ENCODE assay signal across 8 mouse cellular contexts in genomic region chr11:4697043-4697983, GRCm38 (mm10). TPM values are rescaled to one million over a fixed set of nuclear protein-coding genes. Genes with fewer than 3 reads are reported as not detected.
A peak's percentile ranks its signal among the peaks of the same experiment; 100 is the strongest.
DNase-seq lines count a peak whose midpoint lies in the region; ATAC-seq lines count a peak whose summit lies in the region.

No protein-coding gene starts in this region.

- no peak for ATAC-seq in liver, embryonic 11.5 days (replicated peaks; ENCODE audit: low FRiP score)
- ATAC-seq in embryonic facial prominence, embryonic 14.5 days (ENCODE audit: low read depth), result no peak
- ATAC-seq in liver, embryonic 13.5 days (ENCODE audit: low read depth), result peak; percentile 19; the same call in 1 of the 2 replicates
- ATAC-seq in midbrain, embryonic 11.5 days (ENCODE audit: low FRiP score), result no peak

- H3K36me3 ChIP-seq in liver, embryonic 11.5 days (ENCODE audit: control insufficient read depth, insufficient read depth, low read length), result peaks cover 13% of the 10 kb centered on the region
- H3K36me3 ChIP-seq in embryonic facial prominence, embryonic 14.5 days (ENCODE audit: control insufficient read depth, insufficient read depth, low read length), result peaks cover 13% of the 10 kb centered on the region
- peaks cover 19% of the 10 kb centered on the region for H3K36me3 ChIP-seq in liver, embryonic 13.5 days
- peaks cover 3% of the 10 kb centered on the region; the same call in 1 of the 2 replicates for H3K36me3 ChIP-seq in midbrain, embryonic 11.5 days (ENCODE audit: control insufficient read depth, insufficient read depth, low read length)

- H3K4me3 ChIP-seq in liver, embryonic 11.5 days (ENCODE audit: low read depth, low read length), result no peak overlapping the region
- H3K4me3 ChIP-seq in embryonic facial prominence, embryonic 14.5 days (ENCODE audit: low read depth, low read length), result no peak overlapping the region
- H3K4me3 ChIP-seq in liver, embryonic 13.5 days (replicated peaks), result no peak overlapping the region
- H3K4me3 ChIP-seq in midbrain, embryonic 11.5 days (ENCODE audit: low read depth, low read length), result no peak overlapping the region

- no peak overlapping the region for H3K9ac ChIP-seq in liver, embryonic 11.5 days (ENCODE audit: low read depth, low read length)
- no peak overlapping the region for H3K9ac ChIP-seq in embryonic facial prominence, embryonic 14.5 days (ENCODE audit: low read depth, low read length)
- H3K9ac ChIP-seq in liver, embryonic 13.5 days, result no peak overlapping the region
- no peak overlapping the region for H3K9ac ChIP-seq in midbrain, embryonic 11.5 days (ENCODE audit: low read length)

- H3K27me3 ChIP-seq in liver, embryonic 11.5 days (replicated peaks; ENCODE audit: control insufficient read depth, insufficient read depth, low read length), result no peaks in the 10 kb centered on the region
- no peaks in the 10 kb centered on the region for H3K27me3 ChIP-seq in embryonic facial prominence, embryonic 14.5 days (replicated peaks; ENCODE audit: control insufficient read depth, insufficient read depth, low read length)
- no peaks in the 10 kb centered on the region for H3K27me3 ChIP-seq in liver, embryonic 13.5 days
- no peaks in the 10 kb centered on the region for H3K27me3 ChIP-seq in midbrain, embryonic 11.5 days (ENCODE audit: control insufficient read depth, insufficient read depth, low read length)

- H3K4me1 ChIP-seq in liver, embryonic 11.5 days (replicated peaks; ENCODE audit: control insufficient read depth, insufficient read depth, low read length), result no peaks in the 10 kb centered on the region; the same call in 1 of the 2 replicates
- H3K4me1 ChIP-seq in embryonic facial prominence, embryonic 14.5 days (ENCODE audit: control insufficient read depth, insufficient read depth, low read length), result no peaks in the 10 kb centered on the region
- H3K4me1 ChIP-seq in liver, embryonic 13.5 days (replicated peaks), result peaks cover 8% of the 10 kb centered on the region
- H3K4me1 ChIP-seq in midbrain, embryonic 11.5 days (ENCODE audit: control insufficient read depth, insufficient read depth, low read length), result no peaks in the 10 kb centered on the region

- peak; percentile 39 for DNase-seq in liver
- DNase-seq in liver, embryonic 11.5 days (ENCODE audit: low spot score), result no peak
- DNase-seq in embryonic facial prominence, embryonic 14.5 days (ENCODE audit: low spot score), result peak; percentile 82
- peak; percentile 46 for DNase-seq in kidney, adult 9 months
- DNase-seq in liver, embryonic 13.5 days, result no peak
- peak; percentile 71 for DNase-seq in right cerebral cortex, postnatal 25 days
- DNase-seq in yolk sac, embryonic 10.5 days (ENCODE audit: low spot score), result no peak
- DNase-seq in midbrain, embryonic 11.5 days (ENCODE audit: low spot score, missing footprints), result no peak

- 40% methylated on average over 7 of the region's 7 CpGs for WGBS in liver, embryonic 11.5 days
- WGBS in embryonic facial prominence, embryonic 14.5 days, result 43% methylated on average over 7 of the region's 7 CpGs
- 37% methylated on average over 7 of the region's 7 CpGs for WGBS in liver, embryonic 13.5 days (ENCODE audit: insufficient replicate concordance)
- WGBS in midbrain, embryonic 11.5 days, result 71% methylated on average over 7 of the region's 7 CpGs

- H3K9me3 ChIP-seq in liver, embryonic 11.5 days (ENCODE audit: control insufficient read depth, low read length), result no peaks in the 10 kb centered on the region
- H3K9me3 ChIP-seq in embryonic facial prominence, embryonic 14.5 days (ENCODE audit: control insufficient read depth, low read length), result no peaks in the 10 kb centered on the region
- H3K9me3 ChIP-seq in liver, embryonic 13.5 days (replicated peaks), result 0 out of 2 replicates have a peak, but pooled peaks cover 4% of the 10 kb centered on the region
- no peaks in the 10 kb centered on the region for H3K9me3 ChIP-seq in midbrain, embryonic 11.5 days (ENCODE audit: control insufficient read depth, low read length)

- H3K27ac ChIP-seq in liver, embryonic 11.5 days (ENCODE audit: low read depth, low read length), result no peak overlapping the region; the same call in 1 of the 2 replicates
- no peak overlapping the region for H3K27ac ChIP-seq in embryonic facial prominence, embryonic 14.5 days (replicated peaks; ENCODE audit: low read depth, low read length)
- H3K27ac ChIP-seq in liver, embryonic 13.5 days, result no peak overlapping the region
- no peak overlapping the region for H3K27ac ChIP-seq in midbrain, embryonic 11.5 days (ENCODE audit: low read depth, low read length)

- H3K4me2 ChIP-seq in liver, embryonic 11.5 days, result no peak overlapping the region
- no peak overlapping the region for H3K4me2 ChIP-seq in embryonic facial prominence, embryonic 14.5 days (ENCODE audit: low read depth, low read length)
- H3K4me2 ChIP-seq in liver, embryonic 13.5 days, result no peak overlapping the region
- no peak overlapping the region for H3K4me2 ChIP-seq in midbrain, embryonic 11.5 days

RNA-seq across cellular contexts. Expression of gene Uqcr10, which starts 6.8 kb away (rescaled TPM):
- 823 and 891 TPM in 2 replicates for polyA plus RNA-seq in liver, embryonic 11.5 days (2014; fragmentation: Nextera tagmentation; extraction: Ambion mirVana)
- polyA plus RNA-seq in embryonic facial prominence, embryonic 14.5 days (2014; fragmentation: Nextera tagmentation; extraction: Ambion mirVana), result 722 and 816 TPM in 2 replicates
- polyA plus RNA-seq in liver, embryonic 13.5 days (2015; fragmentation: Nextera tagmentation; extraction: Ambion mirVana), result 687 and 723 TPM in 2 replicates
- 547 and 572 TPM in 2 replicates for polyA plus RNA-seq in midbrain, embryonic 11.5 days (2014; fragmentation: Nextera tagmentation; extraction: Ambion mirVana)

RNA-seq across cellular contexts. Expression of gene Zmat5, which starts 7.2 kb away (rescaled TPM):
- polyA plus RNA-seq in liver, embryonic 11.5 days (2014; fragmentation: Nextera tagmentation; extraction: Ambion mirVana), result 45.1 and 54.6 TPM in 2 replicates
- polyA plus RNA-seq in embryonic facial prominence, embryonic 14.5 days (2014; fragmentation: Nextera tagmentation; extraction: Ambion mirVana), result 51.7 and 52.2 TPM in 2 replicates
- polyA plus RNA-seq in liver, embryonic 13.5 days (2015; fragmentation: Nextera tagmentation; extraction: Ambion mirVana), result 30.2 and 31.0 TPM in 2 replicates
- 74.5 and 85.5 TPM in 2 replicates for polyA plus RNA-seq in midbrain, embryonic 11.5 days (2014; fragmentation: Nextera tagmentation; extraction: Ambion mirVana)

RNA-seq across cellular contexts. Expression of gene Cabp7, which starts 49.3 kb away (rescaled TPM):
- 0.33 TPM in 1 of 2 replicates, not detected in the other for polyA plus RNA-seq in liver, embryonic 11.5 days (2014; fragmentation: Nextera tagmentation; extraction: Ambion mirVana)
- polyA plus RNA-seq in embryonic facial prominence, embryonic 14.5 days (2014; fragmentation: Nextera tagmentation; extraction: Ambion mirVana), result 0.15 and 0.30 TPM in 2 replicates
- polyA plus RNA-seq in liver, embryonic 13.5 days (2015; fragmentation: Nextera tagmentation; extraction: Ambion mirVana), result 0.06 TPM in 1 of 2 replicates, not detected in the other
- 0.15 and 0.33 TPM in 2 replicates for polyA plus RNA-seq in midbrain, embryonic 11.5 days (2014; fragmentation: Nextera tagmentation; extraction: Ambion mirVana)

RNA-seq across cellular contexts. Expression of gene Ascc2, which starts 59.8 kb away (rescaled TPM):
- polyA plus RNA-seq in liver, embryonic 11.5 days (2014; fragmentation: Nextera tagmentation; extraction: Ambion mirVana), result 41.4 and 43.0 TPM in 2 replicates
- 27.8 and 31.4 TPM in 2 replicates for polyA plus RNA-seq in embryonic facial prominence, embryonic 14.5 days (2014; fragmentation: Nextera tagmentation; extraction: Ambion mirVana)
- polyA plus RNA-seq in liver, embryonic 13.5 days (2015; fragmentation: Nextera tagmentation; extraction: Ambion mirVana), result 18.9 and 23.9 TPM in 2 replicates
- 30.5 and 33.4 TPM in 2 replicates for polyA plus RNA-seq in midbrain, embryonic 11.5 days (2014; fragmentation: Nextera tagmentation; extraction: Ambion mirVana)

Comparison
In these comparisons a context has a peak if more than half of its experiments do, and no peak if none do; other contexts are left out.
1. DNase-seq: peak in liver (single experiment), embryonic facial prominence, embryonic 14.5 days (single experiment), kidney, adult 9 months (single experiment) and right cerebral cortex, postnatal 25 days (single experiment); none in liver, embryonic 11.5 days (single experiment), liver, embryonic 13.5 days (single experiment), yolk sac, embryonic 10.5 days (single experiment) and midbrain, embryonic 11.5 days (single experiment).